Mouse (Mus musculus): ENCODE measurements around the gene Tmem178b.

DNA sequence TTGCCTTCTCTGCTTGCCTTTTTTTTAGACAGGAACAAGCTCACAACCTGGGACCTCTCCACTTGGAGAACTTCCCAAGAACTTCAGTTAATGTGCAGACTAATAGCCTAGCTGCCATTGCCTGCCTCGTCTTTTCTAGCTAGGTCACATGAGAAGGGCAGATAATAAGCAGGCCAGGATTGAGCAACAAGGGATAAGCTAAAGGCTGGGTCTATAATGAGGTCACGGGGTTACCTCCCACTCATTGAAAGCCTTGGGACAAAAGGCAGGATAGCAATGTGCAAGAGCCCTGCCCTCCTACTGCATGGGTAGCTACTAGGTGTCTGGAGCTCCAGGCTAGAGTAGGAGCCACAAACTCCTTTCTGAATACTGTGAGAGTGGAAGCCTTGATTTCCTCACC lies 336.1 kb downstream of the Tmem178b start:
- TF ChIP-seq CTCF (IDR thresholded peaks at IDR 0.05; ENCODE audit: low read depth, low read length) (no peak), POLR2AphosphoS5 (IDR thresholded peaks at IDR 0.05; ENCODE audit: insufficient replicate concordance, low read depth, low read length) (no peak)
